Mouse (Mus musculus): ENCODE data around the gene Nfib.

GRCm38 (mm10) chr4:82504015-82504283 lies 201.6 kb downstream of the Nfib start:
- TF ChIP-seq TBP (conservative IDR thresholded peaks at IDR 0.05; ENCODE audit: low read depth, low read length): no peak
- TF ChIP-seq POLR2A (IDR thresholded peaks at IDR 0.05; ENCODE audit: low read depth, low read length): no peak
- TF ChIP-seq NRF1 (IDR thresholded peaks at IDR 0.05; ENCODE audit: low read depth, low read length): no peak
- TF ChIP-seq ZNF384 (IDR thresholded peaks at IDR 0.05; ENCODE audit: low read depth, low read length): no peak
- no peak for TF ChIP-seq CTCF (conservative IDR thresholded peaks at IDR 0.05 in 1 of 2, IDR thresholded peaks at IDR 0.05 in 1 of 2; ENCODE audit: low read depth in 2 of 2, low read length in 2 of 2)
- no peak for TF ChIP-seq IRF4 (IDR thresholded peaks at IDR 0.05; ENCODE audit: low read depth, low read length)
- no peak for TF ChIP-seq ZC3H11A (IDR thresholded peaks at IDR 0.05; ENCODE audit: low read depth, low read length)
- no peak for TF ChIP-seq USF2 (conservative IDR thresholded peaks at IDR 0.05; ENCODE audit: low read depth, low read length)
- no peak for TF ChIP-seq EP300 (IDR thresholded peaks at IDR 0.05; ENCODE audit: low read length)
- TF ChIP-seq ZMIZ1 (IDR thresholded peaks at IDR 0.05; ENCODE audit: low read depth, low read length): no peak

Measured in CH12.LX (cell line).